Mouse (Mus musculus): ENCODE measurements at regions not wholly inside any gene's neighbourhood (a gene's known extent, or its start where the extent isn't known, plus 50 kb on each side); places are given as distances from the start of the nearest gene placed in this dataset.

DNA sequence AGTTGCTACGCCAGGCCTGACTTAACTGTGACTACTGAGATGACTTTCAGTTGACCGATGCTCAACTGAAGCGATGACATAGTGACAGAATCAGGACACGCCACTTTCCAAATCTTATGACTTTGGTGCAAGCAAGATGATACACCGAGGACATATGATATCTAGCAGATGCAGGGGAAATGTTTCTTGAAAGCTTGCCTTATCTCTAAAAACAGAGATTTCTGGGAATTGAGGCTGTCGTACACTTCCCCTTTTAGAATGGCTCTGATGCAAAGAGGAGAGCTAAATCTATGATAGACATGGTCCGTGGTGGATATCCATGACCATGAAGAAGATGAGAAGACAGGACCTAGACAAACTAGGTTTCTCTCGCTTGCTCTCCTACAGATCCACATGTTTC, 167.8 kb upstream of the Dyrk2 start:
- Histone ChIP-seq H3K4me1 (ENCODE audit: control insufficient read depth in 1 of 2, insufficient read depth in 2 of 2, low read length in 2 of 2) (peaks cover 0 to 4% of the 10 kb centered on the region in 2 experiments; a peak in 2 of 4 replicates), H3K9me3 (replicated peaks; ENCODE audit: insufficient read depth, low read length) (no peaks in the 10 kb centered on the region), H3K9ac (ENCODE audit: control insufficient read depth, low read depth, low read length, poor library complexity, severe bottlenecking) (no peak overlapping the region), H3K27ac (ENCODE audit: control insufficient read depth, low read depth, low read length) (no peak overlapping the region), H3K36me3 (ENCODE audit: control insufficient read depth in 1 of 2, insufficient read depth in 2 of 2, low read length in 2 of 2) (no peaks in the 10 kb centered on the region; a peak in 1 of 4 replicates), H3K4me3 (ENCODE audit: control insufficient read depth in 1 of 2, insufficient read depth in 1 of 2, low read depth in 2 of 2, low read length in 2 of 2) (no peak overlapping the region), H3K27me3 (ENCODE audit: control insufficient read depth in 1 of 2, insufficient read depth in 2 of 2, low read length in 2 of 2) (no peaks in the 10 kb centered on the region; a peak in 1 of 4 replicates), H3K79me2 (ENCODE audit: control insufficient read depth, insufficient read depth, low read length, poor library complexity) (no peaks in the 10 kb centered on the region)
- peak; percentile 61 for DNase-seq (ENCODE audit: low read depth, low spot score)
- TF ChIP-seq CHD1 (IDR thresholded peaks at IDR 0.05; ENCODE audit: low read depth, low read length): no peak
- no peak for TF ChIP-seq JUND (IDR thresholded peaks at IDR 0.05; ENCODE audit: low read depth, low read length)
- no peak for TF ChIP-seq BHLHE40 (IDR thresholded peaks at IDR 0.05; ENCODE audit: borderline replicate concordance, low read depth, low read length)
- TF ChIP-seq MYC (IDR thresholded peaks at IDR 0.05; ENCODE audit: low read depth, low read length): no peak
- TF ChIP-seq TBP (IDR thresholded peaks at IDR 0.05; ENCODE audit: low read depth, low read length): no peak
- no peak for TF ChIP-seq GABPA (IDR thresholded peaks at IDR 0.05; ENCODE audit: low read depth, low read length)
- peak; percentile 93 for TF ChIP-seq TAL1 (IDR thresholded peaks at IDR 0.05; ENCODE audit: low read length)
- no peak for TF ChIP-seq E2F4 (IDR thresholded peaks at IDR 0.05; ENCODE audit: borderline replicate concordance, low read depth, low read length)
- TF ChIP-seq HCFC1 (IDR thresholded peaks at IDR 0.05; ENCODE audit: low read depth, low read length): no peak
- TF ChIP-seq GATA1 (IDR thresholded peaks at IDR 0.05; ENCODE audit: low read depth, low read length): peak; percentile 89
- TF ChIP-seq MYB (IDR thresholded peaks at IDR 0.05; ENCODE audit: low read depth, low read length): no peak
- no peak for TF ChIP-seq NELFE (IDR thresholded peaks at IDR 0.05; ENCODE audit: low read depth, low read length)
- peak; percentile 74 to 79 for TF ChIP-seq EP300 (IDR thresholded peaks at IDR 0.05; ENCODE audit: low read depth in 1 of 2, low read length in 2 of 2)
- no peak for TF ChIP-seq SIN3A (IDR thresholded peaks at IDR 0.05; ENCODE audit: low read length)
- no peak for TF ChIP-seq RAD21 (IDR thresholded peaks at IDR 0.05; ENCODE audit: low read depth, low read length)
- no peak for TF ChIP-seq POLR2AphosphoS2 (IDR thresholded peaks at IDR 0.05; ENCODE audit: low read length)
- TF ChIP-seq RCOR1 (IDR thresholded peaks at IDR 0.05; ENCODE audit: low read depth, low read length): peak; percentile 99
- no peak for TF ChIP-seq MAX (IDR thresholded peaks at IDR 0.05; ENCODE audit: low read length)
- TF ChIP-seq ZNF384 (IDR thresholded peaks at IDR 0.05; ENCODE audit: low read depth, low read length): no peak
- no peak for TF ChIP-seq POLR2A (IDR thresholded peaks at IDR 0.05; ENCODE audit: control insufficient read depth in 1 of 2, insufficient read depth in 1 of 2, low read depth in 1 of 2, low read length in 2 of 2, poor library complexity in 1 of 2)
- no peak for TF ChIP-seq ZC3H11A (IDR thresholded peaks at IDR 0.05; ENCODE audit: low read depth, low read length)
- no peak for TF ChIP-seq USF2 (IDR thresholded peaks at IDR 0.05; ENCODE audit: borderline replicate concordance in 1 of 2, insufficient read depth in 1 of 2, low read depth in 1 of 2, low read length in 2 of 2)
- peak; percentile 88 for TF ChIP-seq TCF12 (IDR thresholded peaks at IDR 0.05; ENCODE audit: low read depth, low read length)
- 0 out of 2 replicates have a peak, but pooled peaks have one; percentile 43 for TF ChIP-seq MEF2A (IDR thresholded peaks at IDR 0.05; ENCODE audit: extremely low read depth, insufficient replicate concordance, low read depth, low read length, poor library complexity, severe bottlenecking)
- TF ChIP-seq ZMIZ1 (IDR thresholded peaks at IDR 0.05; ENCODE audit: low read depth, low read length): no peak
